Mouse (Mus musculus): ENCODE results near the gene Slc5a11.
A peak's percentile ranks its signal among the peaks of the same experiment; 100 is the strongest.

Gene Slc5a11

GRCm38 (mm10) chr7:123214365-123215075 lies at the start of gene Slc5a11:
TSS of gene Slc5a11 (plus strand) at chr7:123214780.
- DNase-seq (ENCODE audit: low spot score in 2 of 2), result no peak

GRCm38 (mm10) chr7:123167436-123167835 lies 47.1 kb upstream of the Slc5a11 start:
- no peak for DNase-seq (ENCODE audit: low spot score in 2 of 2)

- DNase-seq (ENCODE audit: low spot score in 2 of 2), result no peak
Measured at GRCm38 (mm10) chr7:123169618-123170017, 45.0 kb upstream of the Slc5a11 start.

- no peak for DNase-seq (ENCODE audit: low spot score in 2 of 2)
Measured at GRCm38 (mm10) chr7:123172101-123172500, 42.5 kb upstream of the Slc5a11 start.

- DNase-seq (ENCODE audit: low spot score in 2 of 2), result no peak
Measured at GRCm38 (mm10) chr7:123177215-123177614, 37.4 kb upstream of the Slc5a11 start.

GRCm38 (mm10) chr7:123181787-123182701 lies 32.5 kb upstream of the Slc5a11 start:
- no peak for DNase-seq (ENCODE audit: low spot score in 2 of 2)

GRCm38 (mm10) chr7:123184891-123185290 lies 29.7 kb upstream of the Slc5a11 start:
- DNase-seq (ENCODE audit: low spot score in 2 of 2), result no peak

GRCm38 (mm10) chr7:123186463-123186862 lies 28.1 kb upstream of the Slc5a11 start:
- DNase-seq (ENCODE audit: low spot score in 2 of 2), result no peak

GRCm38 (mm10) chr7:123187246-123187645 lies 27.3 kb upstream of the Slc5a11 start:
- no peak for DNase-seq (ENCODE audit: low spot score in 2 of 2)

- DNase-seq (ENCODE audit: low spot score in 2 of 2), result no peak
Measured at GRCm38 (mm10) chr7:123188462-123188861, 26.1 kb upstream of the Slc5a11 start.

GRCm38 (mm10) chr7:123189762-123190161 lies 24.8 kb upstream of the Slc5a11 start:
- no peak for DNase-seq (ENCODE audit: low spot score in 2 of 2)

- DNase-seq (ENCODE audit: low spot score in 2 of 2), result no peak
Measured at GRCm38 (mm10) chr7:123191731-123192130, 22.8 kb upstream of the Slc5a11 start.

- DNase-seq (ENCODE audit: low spot score in 2 of 2), result no peak
Measured at GRCm38 (mm10) chr7:123193201-123193600, 21.4 kb upstream of the Slc5a11 start.

- no peak for DNase-seq (ENCODE audit: low spot score in 2 of 2)
Measured at GRCm38 (mm10) chr7:123194696-123195095, 19.9 kb upstream of the Slc5a11 start.

- DNase-seq (ENCODE audit: low spot score in 2 of 2), result no peak
Measured at GRCm38 (mm10) chr7:123196432-123196831, 18.1 kb upstream of the Slc5a11 start.

GRCm38 (mm10) chr7:123198695-123199094 lies 15.9 kb upstream of the Slc5a11 start:
- no peak for DNase-seq (ENCODE audit: low spot score in 2 of 2)

- DNase-seq (ENCODE audit: low spot score in 2 of 2), result no peak
Measured at GRCm38 (mm10) chr7:123199151-123199550, 15.4 kb upstream of the Slc5a11 start.

- DNase-seq (ENCODE audit: low spot score in 2 of 2), result no peak
Measured at GRCm38 (mm10) chr7:123199656-123200206, 14.8 kb upstream of the Slc5a11 start.

- no peak for DNase-seq (ENCODE audit: low spot score in 2 of 2)
Measured at GRCm38 (mm10) chr7:123200722-123201121, 13.9 kb upstream of the Slc5a11 start.

- DNase-seq (ENCODE audit: low spot score in 2 of 2), result peak; percentile 37 to 62
Measured at GRCm38 (mm10) chr7:123205261-123205660, 9.3 kb upstream of the Slc5a11 start.

- no peak for DNase-seq (ENCODE audit: low spot score in 2 of 2)
Measured at GRCm38 (mm10) chr7:123207561-123207960, 7.0 kb upstream of the Slc5a11 start.

- DNase-seq (ENCODE audit: low spot score in 2 of 2), result no peak
Measured at GRCm38 (mm10) chr7:123209864-123210263, 4.7 kb upstream of the Slc5a11 start.

Data from frontal cortex, postnatal 25 days (tissue).